Mouse (Mus musculus) intestine, postnatal 0 days (tissue): ENCODE measurements at regions not wholly inside any gene's neighbourhood (a gene's known extent, or its start where the extent isn't known, plus 50 kb on each side); places are given as distances from the start of the nearest gene placed in this dataset.

Experiments
- ATAC-seq: fragments of 200-750 bp; cut with Nextera tagmentation; 2 replicates; pipeline ENCODE4 v1.8.0; 2017; ENCODE audit warnings: mild to moderate bottlenecking, moderate TSS enrichment, moderate library complexity
- H3K27ac ChIP-seq: fragments of 300-500 bp; sonication (generic); 2 replicates; pipeline ENCODE4 v1.5.1; 2014; ENCODE audit warnings: mild to moderate bottlenecking, low read depth, low read length, moderate library complexity
- H3K27me3 ChIP-seq: fragments of 300-500 bp; sonication (generic); replicated peaks from 2 replicates; pipeline ENCODE4 v1.6.1; 2014; ENCODE audit warnings: low read length, mixed read lengths; ENCODE audit not compliant: control insufficient read depth, insufficient read depth
- H3K36me3 ChIP-seq: fragments of 300-500 bp; sonication (generic); 2 replicates; pipeline ENCODE4 v1.6.1; 2014; ENCODE audit warnings: mild to moderate bottlenecking, moderate library complexity; ENCODE audit not compliant: control insufficient read depth, insufficient read depth
- H3K4me1 ChIP-seq: fragments of 300-500 bp; sonication (generic); replicated peaks from 2 replicates; pipeline ENCODE4 v1.6.1; 2014; ENCODE audit warnings: antibody characterized with exemption, low read length, mixed read lengths; ENCODE audit not compliant: control insufficient read depth, insufficient read depth
- H3K4me2 ChIP-seq: fragments of 300-500 bp; sonication (generic); replicated peaks from 2 replicates; pipeline ENCODE4 v1.6.1; 2014; ENCODE audit warnings: low read depth, mild to moderate bottlenecking, moderate library complexity
- H3K4me3 ChIP-seq: fragments of 300-500 bp; sonication (generic); 2 replicates; pipeline ENCODE4 v1.5.1; 2014; ENCODE audit warnings: low read depth, low read length
- H3K9ac ChIP-seq: fragments of 300-500 bp; sonication (generic); 2 replicates; pipeline ENCODE4 v1.6.1; 2014; ENCODE audit warnings: mild to moderate bottlenecking, low read depth, low read length
- H3K9me3 ChIP-seq: fragments of 300-500 bp; sonication (generic); 2 replicates; pipeline ENCODE4 v1.6.1; 2016; ENCODE audit warnings: mixed run types; ENCODE audit not compliant: control insufficient read depth
- CTCF ChIP-seq: sonication (generic); IDR thresholded peaks from 2 replicates; pipeline ENCODE4 v1.5.1; 2016; ENCODE audit warnings: low read depth, mild to moderate bottlenecking, control low read depth, antibody characterized with exemption, moderate library complexity
- WGBS: fragments of 180-500 bp; shearing (Covaris S2); extraction: QIAGEN DNeasy Blood & Tissue Kit; methylation state at CpG from one replicate; pipeline ENCODE4 v1.1.7; 2014; 5-methylcytosine and 5-hydroxymethylcytosine counted together

GRCm38 (mm10) chr9:43504270-43504932 is 193.8 kb downstream of the Trim29 start:
- Histone ChIP-seq H3K9ac (no peak overlapping the region), H3K4me2 (0 out of 2 replicates have a peak overlapping the region, but pooled peaks have one; percentile 9), H3K36me3 (no peaks in the 10 kb centered on the region), H3K27ac (no peak overlapping the region), H3K4me1 (no peaks in the 10 kb centered on the region), H3K9me3 (no peaks in the 10 kb centered on the region), H3K27me3 (no peaks in the 10 kb centered on the region), H3K4me3 (no peak overlapping the region)
- WGBS: 54% methylated on average over 14 of the region's 14 CpGs
- ATAC-seq: no peak
- TF ChIP-seq CTCF: no peak

GRCm38 (mm10) chr9:43505856-43506255 is 195.2 kb downstream of the Trim29 start:
- no peak overlapping the region for H3K27ac ChIP-seq
- no peak overlapping the region for H3K4me3 ChIP-seq
- no peak overlapping the region for H3K9ac ChIP-seq
- ATAC-seq: no peak
- no peaks in the 10 kb centered on the region for H3K4me1 ChIP-seq
- TF ChIP-seq CTCF: no peak
- H3K27me3 ChIP-seq: no peaks in the 10 kb centered on the region
- 40% methylated on average over 4 of the region's 4 CpGs for WGBS
- H3K36me3 ChIP-seq: no peaks in the 10 kb centered on the region
- no peaks in the 10 kb centered on the region for H3K9me3 ChIP-seq
- H3K4me2 ChIP-seq: no peak overlapping the region

- WGBS: 33% methylated on average over 6 of the region's 6 CpGs
Observed at GRCm38 (mm10) chr9:43506276-43506675, 195.6 kb downstream of the Trim29 start.

GRCm38 (mm10) chr9:43512806-43513205 is 202.2 kb downstream of the Trim29 start:
- no peaks in the 10 kb centered on the region for H3K4me1 ChIP-seq
- WGBS: 71% methylated on average over 6 of the region's 6 CpGs
- no peaks in the 10 kb centered on the region for H3K27me3 ChIP-seq
- H3K4me3 ChIP-seq: no peak overlapping the region
- H3K9ac ChIP-seq: no peak overlapping the region
- TF ChIP-seq CTCF: no peak
- no peak overlapping the region for H3K27ac ChIP-seq
- no peaks in the 10 kb centered on the region for H3K9me3 ChIP-seq
- H3K36me3 ChIP-seq: no peaks in the 10 kb centered on the region
- no peak overlapping the region for H3K4me2 ChIP-seq
- ATAC-seq: no peak

More at GRCm38 (mm10) chr9:43506276-43506675, 195.6 kb downstream of the Trim29 start:
- no peak for TF ChIP-seq CTCF
- Histone ChIP-seq H3K4me1 (no peaks in the 10 kb centered on the region), H3K27me3 (no peaks in the 10 kb centered on the region), H3K27ac (no peak overlapping the region), H3K9ac (no peak overlapping the region), H3K4me3 (no peak overlapping the region), H3K36me3 (no peaks in the 10 kb centered on the region), H3K4me2 (no peak overlapping the region), H3K9me3 (no peaks in the 10 kb centered on the region)
- ATAC-seq: no peak

GRCm38 (mm10) chr9:43514731-43515458 is 204.2 kb downstream of the Trim29 start:
- H3K4me2 ChIP-seq: no peak overlapping the region
- H3K27ac ChIP-seq: no peak overlapping the region
- no peak overlapping the region for H3K9ac ChIP-seq
- no peak overlapping the region for H3K4me3 ChIP-seq
- ATAC-seq: 0 out of 2 replicates have a peak, but pooled peaks have one; percentile 16
- H3K4me1 ChIP-seq: no peaks in the 10 kb centered on the region
- 75% methylated on average over 16 of the region's 16 CpGs for WGBS
- no peaks in the 10 kb centered on the region for H3K27me3 ChIP-seq
- TF ChIP-seq CTCF: no peak
- H3K36me3 ChIP-seq: no peaks in the 10 kb centered on the region
- no peaks in the 10 kb centered on the region for H3K9me3 ChIP-seq

GRCm38 (mm10) chr9:43520931-43521330 is 210.3 kb downstream of the Trim29 start:
- Histone ChIP-seq H3K4me2 (no peak overlapping the region), H3K4me1 (no peaks in the 10 kb centered on the region), H3K36me3 (no peaks in the 10 kb centered on the region), H3K9ac (no peak overlapping the region), H3K9me3 (no peaks in the 10 kb centered on the region), H3K27me3 (no peaks in the 10 kb centered on the region), H3K27ac (no peak overlapping the region), H3K4me3 (no peak overlapping the region)
- no peak for TF ChIP-seq CTCF
- WGBS: 89% methylated on average over 3 of the region's 3 CpGs
- ATAC-seq: no peak
